Mouse (Mus musculus) myocyte (in vitro differentiated cells): ENCODE results near the gene Il4i1.

Experiments used
- E2F4 ChIP-seq: IDR thresholded peaks from one replicate; pipeline ENCODE4 v1.6.1; 2011; ENCODE audit warnings: mild to moderate bottlenecking, control low read depth, moderate library complexity; ENCODE audit not compliant: insufficient read depth
- MYOD1 ChIP-seq, 3 experiments: IDR thresholded peaks; one replicate each; pipeline ENCODE4 v1.6.1; 2011; ENCODE audit warnings: control low read depth in 2 of 3, low read depth in 2 of 3, mild to moderate bottlenecking in 2 of 3, moderate library complexity in 1 of 3; ENCODE audit not compliant: insufficient read length in 2 of 3, control insufficient read depth in 1 of 3
- MYOG ChIP-seq, 3 experiments: IDR thresholded peaks; one replicate each; pipeline ENCODE4 v1.6.1; 2011; ENCODE audit warnings: control low read depth in 2 of 3, low read depth in 2 of 3, mild to moderate bottlenecking in 2 of 3; ENCODE audit not compliant: insufficient read length in 2 of 3, control insufficient read depth in 1 of 3, insufficient read depth in 1 of 3
- POLR2A ChIP-seq: IDR thresholded peaks from one replicate; pipeline ENCODE4 v1.6.1; 2011; ENCODE audit warnings: low read depth, mild to moderate bottlenecking, control low read depth, moderate library complexity; ENCODE audit not compliant: insufficient read length
- POLR2AphosphoS2 ChIP-seq: IDR thresholded peaks from one replicate; pipeline ENCODE4 v1.6.1; 2011; ENCODE audit warnings: low read depth, control low read depth; ENCODE audit not compliant: insufficient read length
- TCF12 ChIP-seq: IDR thresholded peaks from one replicate; pipeline ENCODE4 v1.6.1; 2011; ENCODE audit warnings: mild to moderate bottlenecking, control low read depth; ENCODE audit not compliant: poor library complexity, insufficient read depth, severe bottlenecking

DNA sequence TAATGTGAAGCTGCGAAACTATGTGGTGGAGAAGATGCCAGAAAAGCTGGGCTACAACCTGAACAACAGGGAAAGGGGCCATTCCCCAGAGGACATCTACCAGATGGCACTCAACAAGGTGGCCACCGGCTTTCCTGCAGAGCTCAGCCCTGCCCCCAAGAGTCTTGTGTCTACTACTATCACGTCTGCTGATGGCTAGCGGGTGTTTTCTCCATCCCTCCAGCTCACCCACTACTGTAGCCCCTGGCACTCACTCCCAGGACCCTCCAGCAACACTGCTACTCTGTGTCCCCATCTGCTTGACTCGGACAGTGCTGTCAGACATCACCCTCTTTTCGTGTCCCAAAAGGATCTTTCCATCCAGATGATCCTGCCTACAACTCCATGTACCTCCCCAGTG, 21.9 kb downstream of the Il4i1 start:
- TF ChIP-seq POLR2A (no peak), POLR2AphosphoS2 (peak; percentile 70), TCF12 (no peak), MYOD1 (IDR thresholded peaks at IDR 0.05; ENCODE audit: control insufficient read depth in 1 of 3, insufficient read length in 2 of 3, low read depth in 2 of 3) (no peak), MYOG (IDR thresholded peaks at IDR 0.05; ENCODE audit: control insufficient read depth in 1 of 3, insufficient read depth in 1 of 3, insufficient read length in 2 of 3, low read depth in 2 of 3) (no peak), E2F4 (no peak)
